Mouse (Mus musculus) cerebellum, postnatal 14 days (tissue): ENCODE results near the gene Coa5.

ENCODE experiments used
- DNase-seq, 2 experiments: peaks; one replicate each; pipeline ENCODE4 v3.0.0; 2021; ENCODE audit warnings: mixed read lengths in 2 of 2

The Coa5 gene

GRCm38 (mm10) chr1:37429366-37430296, at the start of gene Coa5, which contains the start of gene Unc50:
Coa5 (minus strand) TSS chr1:37430103.
Unc50 (plus strand) TSS chr1:37430139.
- DNase-seq, result peak; percentile 94 to 96

GRCm38 (mm10) chr1:37479074-37479473, 49.2 kb upstream of the Coa5 start:
- DNase-seq, result peak; percentile 31 to 63

DNA sequence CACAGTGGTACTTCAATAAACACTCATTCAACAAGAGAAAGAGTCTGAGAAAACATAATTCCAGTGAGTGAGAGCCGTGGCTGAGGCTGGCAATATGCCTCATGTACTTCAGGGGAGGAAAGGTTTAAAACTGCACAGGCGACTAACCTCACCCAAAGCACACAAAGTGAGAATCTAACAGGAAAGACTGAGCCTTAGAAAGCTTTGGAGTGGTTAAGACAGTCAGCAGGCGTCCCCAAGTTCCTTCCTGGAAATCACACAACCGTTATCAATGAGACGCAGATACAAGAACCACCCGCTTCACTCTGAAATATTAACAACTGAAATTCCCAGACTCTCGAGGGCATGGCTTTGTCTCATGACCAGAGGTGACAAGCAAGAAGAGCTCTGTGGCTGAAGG, 48.5 kb upstream of the Coa5 start:
- no peak for DNase-seq

DNA sequence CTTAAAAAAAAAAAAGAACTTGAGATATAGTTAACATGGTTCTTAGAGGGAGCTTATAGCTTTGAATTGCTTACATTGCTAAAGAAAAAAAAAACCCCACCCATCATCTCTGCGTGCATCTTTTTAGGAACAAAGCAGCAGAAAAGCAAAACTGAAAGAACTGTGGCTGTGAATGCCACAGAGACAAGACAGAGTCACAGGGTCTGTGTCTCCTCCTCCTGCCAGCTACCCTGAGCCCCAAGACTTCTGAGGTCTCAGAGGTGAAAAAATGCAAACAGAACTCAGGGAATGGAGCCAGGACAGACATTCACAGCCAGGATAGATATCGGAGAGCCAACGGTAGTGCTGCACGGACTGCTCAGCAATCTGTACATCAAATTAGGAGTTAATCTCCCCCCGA, 48.0 kb upstream of the Coa5 start:
- DNase-seq, result peak in 1 of 2 experiments; percentile 46

DNA sequence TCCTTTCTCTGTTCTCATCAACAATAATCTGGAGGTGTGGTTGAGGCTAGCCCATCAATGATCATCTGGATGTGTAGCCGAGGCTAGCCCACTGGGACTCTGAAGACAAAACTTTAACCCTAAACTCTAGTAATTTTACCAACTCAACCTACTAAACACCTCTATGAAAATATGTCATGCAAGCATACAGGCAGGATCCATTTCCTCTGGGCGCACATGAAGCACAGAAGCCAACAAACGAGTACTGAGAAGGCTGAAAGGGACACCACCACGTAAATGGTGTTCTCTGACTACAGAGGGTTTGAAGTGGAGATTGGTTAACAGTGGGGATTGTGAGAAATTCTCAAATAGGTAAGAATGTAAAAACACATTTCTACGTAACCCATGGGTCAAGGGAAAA, 47.3 kb upstream of the Coa5 start:
- no peak for DNase-seq

- no peak for DNase-seq
Observed at GRCm38 (mm10) chr1:37475312-37475711, 45.4 kb upstream of the Coa5 start.

GRCm38 (mm10) chr1:37474634-37475190, 44.8 kb upstream of the Coa5 start:
- no peak for DNase-seq

DNA sequence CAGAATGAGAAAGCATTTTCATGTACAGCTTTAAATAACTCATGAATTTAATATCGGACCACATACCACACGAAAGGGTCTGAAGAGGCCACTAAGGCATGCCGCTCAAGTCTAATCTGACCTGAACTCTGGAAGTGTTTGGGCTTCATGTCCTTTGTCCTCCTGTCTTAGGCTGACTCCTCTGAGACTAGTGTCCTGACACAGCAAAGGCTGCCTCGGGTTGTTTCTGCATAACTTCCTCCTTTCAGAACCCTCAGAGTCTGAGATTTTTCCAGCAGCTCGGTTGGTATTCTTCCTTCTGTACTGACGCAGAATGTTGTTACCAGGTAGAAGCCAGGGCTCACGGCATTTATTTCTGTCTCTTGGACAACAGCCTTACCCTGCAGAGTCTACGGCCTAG, 44.1 kb upstream of the Coa5 start:
- peak in 1 of 2 experiments; percentile 29 for DNase-seq

DNA sequence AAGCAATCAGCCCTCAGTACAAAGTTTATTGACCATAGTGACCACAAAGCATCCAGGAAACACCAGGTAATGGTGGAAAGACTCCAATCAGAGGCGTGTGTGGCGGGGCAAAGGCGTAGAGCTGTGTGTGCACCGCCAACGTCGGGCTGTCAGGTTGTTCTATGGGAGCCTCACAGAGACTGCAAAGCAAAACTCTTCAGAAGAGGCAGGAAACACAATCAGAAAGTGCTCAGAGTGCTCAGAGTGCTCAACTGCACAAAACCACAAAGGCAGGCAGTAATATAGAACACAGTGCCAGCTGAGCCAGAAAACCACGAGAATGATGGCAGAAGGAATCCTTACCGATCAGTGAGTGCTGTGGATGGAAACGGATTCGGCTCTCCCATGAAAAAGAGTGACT, 43.3 kb upstream of the Coa5 start:
- no peak for DNase-seq

DNA sequence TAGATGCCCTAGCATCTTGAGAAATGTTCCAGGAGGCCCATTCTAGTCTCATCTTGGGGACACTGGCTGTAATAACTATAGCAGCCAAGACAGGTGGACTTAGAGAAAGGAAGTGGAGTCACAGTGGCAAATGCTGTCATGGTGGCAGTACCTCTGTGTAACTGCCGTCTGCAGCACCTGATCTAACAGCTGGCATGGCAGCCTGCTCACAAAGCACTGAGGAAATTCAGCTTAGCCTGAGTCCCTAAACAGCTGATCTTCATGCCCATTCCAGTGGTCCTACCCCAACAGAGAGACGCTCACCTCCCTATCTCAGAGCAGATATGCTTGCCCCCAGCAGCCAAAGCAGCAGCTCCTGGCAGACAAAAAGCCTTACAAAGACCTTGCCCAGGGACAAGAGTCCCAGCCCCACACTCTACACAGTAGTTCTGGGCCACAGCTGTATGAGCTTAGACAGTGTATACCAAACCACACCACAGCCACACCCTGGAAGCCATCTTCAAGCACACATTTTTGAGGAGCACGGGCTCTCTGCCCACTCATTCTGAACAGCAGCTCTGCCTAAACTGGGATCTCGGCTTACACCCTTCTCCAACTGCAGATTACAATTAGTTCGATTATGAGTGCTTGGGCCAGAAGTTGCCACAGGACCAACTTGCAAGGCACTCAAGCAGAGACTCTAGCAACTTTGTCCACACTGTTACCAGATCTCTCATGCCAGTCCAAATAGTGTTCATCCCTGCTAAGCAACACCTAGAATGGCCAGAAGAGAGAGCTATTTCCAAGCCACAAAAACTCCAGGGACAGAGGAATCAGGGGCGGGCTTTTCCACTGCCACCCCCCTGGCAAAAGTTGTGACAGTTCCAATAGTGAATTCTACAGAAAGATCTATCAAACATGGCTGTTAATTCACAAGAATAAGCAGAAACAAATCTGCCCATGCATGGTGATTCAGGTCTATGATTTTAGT, 41.6 kb upstream of the Coa5 start:
- peak in 1 of 2 experiments; percentile 26 for DNase-seq

- no peak for DNase-seq
Observed at GRCm38 (mm10) chr1:37469007-37469406, 39.1 kb upstream of the Coa5 start.

GRCm38 (mm10) chr1:37467806-37468205, 37.9 kb upstream of the Coa5 start:
- DNase-seq, result no peak

DNA sequence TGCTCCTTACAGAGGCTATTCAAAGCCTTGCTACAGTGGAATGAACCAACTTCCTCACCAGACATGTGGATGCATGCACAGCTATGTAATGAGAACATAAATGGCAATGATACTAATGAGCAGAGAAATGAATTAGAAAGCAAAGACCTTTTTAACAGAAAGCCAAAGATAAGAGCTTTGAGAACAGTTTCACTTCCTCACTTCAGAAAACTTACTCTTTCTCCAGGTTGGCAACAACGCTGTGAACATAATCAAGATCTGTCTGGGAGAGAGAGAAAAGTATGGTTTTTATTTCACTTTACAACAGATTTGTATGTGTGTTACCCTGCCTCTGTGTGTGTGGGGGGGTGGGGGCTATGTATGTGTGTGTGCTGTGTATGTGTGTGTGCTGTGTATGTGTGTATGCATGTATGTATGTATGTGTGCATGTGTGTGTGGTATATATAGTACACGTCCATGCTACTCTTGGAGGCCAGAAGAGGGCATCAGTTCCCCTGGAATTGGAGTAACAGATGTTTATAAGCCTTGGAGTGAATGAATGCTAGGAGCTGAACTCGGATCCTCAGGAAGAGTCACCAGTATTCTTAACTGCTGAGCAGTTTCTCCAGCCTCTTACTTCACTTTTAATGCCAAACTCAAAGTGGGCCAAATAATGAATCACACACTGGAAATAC, 36.6 kb upstream of the Coa5 start:
- no peak for DNase-seq

GRCm38 (mm10) chr1:37464878-37465452, 35.1 kb upstream of the Coa5 start:
- no peak for DNase-seq

DNA sequence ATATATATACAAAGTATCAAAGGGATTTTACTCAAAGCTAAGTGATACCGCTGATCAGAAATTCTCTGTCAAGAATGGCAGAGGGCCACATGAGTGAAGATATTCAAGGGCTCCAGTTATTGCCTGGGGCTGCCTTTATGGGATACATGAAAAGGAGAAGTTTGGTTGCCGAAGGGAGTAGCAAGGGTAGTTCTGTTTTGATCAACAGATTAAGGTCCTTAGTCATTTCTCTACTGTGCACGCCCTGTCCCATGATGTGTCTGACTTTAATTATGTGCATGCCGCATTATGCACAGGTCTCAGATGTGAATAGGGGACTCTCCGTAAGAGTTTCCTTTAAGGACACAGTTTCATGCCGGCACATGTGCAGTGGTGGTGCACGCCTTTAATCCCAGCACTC, 27.6 kb upstream of the Coa5 start:
- no peak for DNase-seq

DNA sequence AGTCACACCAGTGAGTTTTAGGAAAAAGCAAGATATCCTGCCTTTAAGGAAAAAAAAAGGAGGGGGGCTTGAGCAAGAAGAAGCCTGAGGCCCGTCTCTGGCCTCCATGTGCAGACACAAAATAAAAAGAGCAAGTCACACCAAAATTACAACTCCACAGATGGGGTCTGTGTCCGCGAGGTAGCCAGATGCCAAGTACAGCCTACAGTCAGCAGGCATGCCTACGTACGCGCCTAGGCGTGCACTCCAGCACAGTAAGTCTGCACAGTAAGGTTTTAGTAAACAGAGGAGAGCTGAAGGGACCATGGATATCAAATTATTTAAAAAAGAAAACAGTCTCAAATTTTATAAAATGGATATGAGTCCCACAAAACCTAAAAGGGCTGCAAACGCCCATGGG, 21.4 kb upstream of the Coa5 start:
- no peak for DNase-seq

DNA sequence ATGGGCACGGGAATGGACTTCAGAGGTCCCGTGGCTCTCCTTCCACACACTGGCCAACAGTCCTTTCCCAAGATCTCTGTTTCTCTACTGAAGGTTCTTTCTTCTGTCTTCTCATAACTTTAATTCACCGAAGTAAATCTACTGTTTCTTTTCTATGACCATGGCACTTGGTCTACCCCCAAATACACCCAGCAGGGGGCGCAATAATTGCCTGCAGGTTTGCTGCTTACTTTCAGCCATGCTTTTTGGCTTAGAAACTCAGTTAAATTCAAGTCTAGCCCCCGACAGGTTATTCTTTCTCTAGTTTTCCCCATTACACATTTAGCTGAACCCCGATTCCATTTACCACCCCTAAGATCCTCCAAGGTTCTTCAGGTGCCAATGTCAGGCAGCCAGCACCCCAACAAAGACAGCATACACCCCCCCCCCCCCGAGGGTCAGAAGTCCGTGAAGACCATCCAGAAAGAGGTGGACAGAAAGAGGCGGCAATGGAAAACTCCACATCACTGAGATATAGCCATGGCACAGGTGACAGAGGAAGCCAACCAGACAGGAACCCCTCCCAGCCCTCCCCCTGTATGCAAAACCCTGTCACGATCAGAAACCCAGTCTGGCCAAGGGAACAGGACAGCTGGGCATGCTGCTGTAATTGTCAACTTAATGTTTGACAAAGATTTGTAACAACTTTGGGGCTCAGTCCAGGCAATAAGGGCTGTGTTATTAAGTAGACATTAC, 18.6 kb upstream of the Coa5 start:
- peak; percentile 71 to 81 for DNase-seq

- DNase-seq, result no peak
Observed at GRCm38 (mm10) chr1:37442848-37443835, 13.2 kb upstream of the Coa5 start.

GRCm38 (mm10) chr1:37436419-37436818, 6.5 kb upstream of the Coa5 start:
- DNase-seq, result no peak

DNA sequence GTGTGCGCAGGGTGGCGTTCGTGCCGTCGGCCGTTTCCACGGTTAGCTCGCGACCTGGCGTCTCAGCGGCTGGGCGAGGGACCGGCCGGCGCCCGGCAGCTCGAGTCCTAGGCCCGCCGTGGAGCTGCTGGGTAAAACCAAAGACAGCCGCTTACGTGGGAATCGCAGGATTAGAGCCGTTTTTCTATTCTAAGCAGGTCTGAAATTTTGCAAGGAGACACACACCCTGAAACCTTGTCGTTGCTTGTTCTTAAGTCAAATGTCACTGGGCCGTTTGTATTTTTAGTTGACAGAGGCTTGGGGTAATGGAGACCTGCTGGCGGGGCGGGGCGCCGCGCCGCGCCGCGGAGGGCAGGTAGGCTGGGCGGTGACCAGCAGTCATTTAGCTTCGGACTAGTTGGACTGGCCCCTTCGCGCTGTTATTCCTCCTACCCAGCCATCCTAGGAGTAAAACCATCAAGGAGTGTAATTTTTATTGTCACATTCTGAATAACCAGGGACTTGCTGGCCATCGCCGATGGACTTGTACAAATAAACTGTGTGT, 466 bp upstream of the Coa5 start:
- DNase-seq, result no peak
